Mouse (Mus musculus) lung, adult 2 months (tissue): ENCODE measurements around the gene Lyrm7.

ENCODE experiments used
- CTCF ChIP-seq: fragments of 200-500 bp; IDR thresholded peaks from 2 replicates; pipeline ENCODE4 v1.5.1; 2011; ENCODE audit warnings: mild to moderate bottlenecking, low read length, control low read depth; ENCODE audit not compliant: insufficient read depth
- POLR2A ChIP-seq: fragments of 200-500 bp; IDR thresholded peaks from 2 replicates; pipeline ENCODE4 v1.6.1; 2011; ENCODE audit warnings: low read depth, mild to moderate bottlenecking, control low read depth, low read length, borderline replicate concordance; ENCODE audit errors: extremely low read depth

DNA sequence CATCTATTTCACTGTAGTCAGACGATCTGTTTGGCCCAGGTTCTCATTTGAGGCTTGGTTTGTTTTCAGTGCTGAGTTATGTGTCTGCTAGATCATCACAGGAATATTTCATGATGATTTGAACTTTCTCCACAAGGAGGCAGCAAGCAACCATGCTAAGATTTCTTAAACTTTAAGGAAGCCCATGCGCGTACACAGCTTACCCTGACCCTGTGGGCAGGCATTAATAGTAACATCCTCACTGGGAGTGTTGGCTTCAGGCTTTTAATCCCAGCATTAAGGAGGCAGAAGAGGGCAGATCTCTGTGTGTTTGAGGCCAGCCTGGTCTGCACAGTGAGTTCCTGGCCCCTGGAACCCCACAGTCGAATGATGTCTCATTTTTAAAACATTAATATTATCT is 18.7 kb upstream of the Lyrm7 start:
- peak; percentile 48; the same call in 1 of the 2 replicates for TF ChIP-seq CTCF
- no peak for TF ChIP-seq POLR2A
